Mouse (Mus musculus) midbrain, postnatal 0 days (tissue): Measurements from ENCODE around the gene Bcam. TPM values are rescaled to one million over a fixed set of nuclear protein-coding genes. Genes with fewer than 3 reads are reported as not detected.

Source experiments
- ATAC-seq: fragments of 200-750 bp; cut with Nextera tagmentation; 2 replicates; pipeline ENCODE4 v1.8.0; 2017; ENCODE audit warnings: moderate number of reproducible peaks, mild to moderate bottlenecking, moderate TSS enrichment, moderate library complexity; ENCODE audit not compliant: low FRiP score
- DNase-seq: peaks from one replicate; pipeline ENCODE4 v3.0.0-alpha.2; 2015; ENCODE audit warnings: low spot score
- H3K27ac ChIP-seq: fragments of 300-500 bp; sonication (generic); 2 replicates; pipeline ENCODE4 v1.5.1; 2014; ENCODE audit warnings: low read depth, mild to moderate bottlenecking, low read length, mixed read lengths
- H3K27me3 ChIP-seq: fragments of 300-500 bp; sonication (generic); 2 replicates; pipeline ENCODE4 v1.6.1; 2014; ENCODE audit warnings: low read length, control low read depth, mixed read lengths; ENCODE audit not compliant: insufficient read depth
- H3K36me3 ChIP-seq: fragments of 300-500 bp; sonication (generic); 2 replicates; pipeline ENCODE4 v1.6.1; 2014; ENCODE audit warnings: low read length, control low read depth, mixed read lengths; ENCODE audit not compliant: insufficient read depth
- H3K4me1 ChIP-seq: fragments of 300-500 bp; sonication (generic); 2 replicates; pipeline ENCODE4 v1.6.1; 2014; ENCODE audit warnings: mild to moderate bottlenecking, control low read depth, antibody characterized with exemption, low read length, mixed read lengths; ENCODE audit not compliant: insufficient read depth
- H3K4me2 ChIP-seq: fragments of 300-500 bp; sonication (generic); 2 replicates; pipeline ENCODE4 v1.6.1; 2014; ENCODE audit warnings: low read depth, mild to moderate bottlenecking, low read length, mixed read lengths; ENCODE audit not compliant: poor library complexity, severe bottlenecking
- H3K4me3 ChIP-seq: fragments of 300-500 bp; sonication (generic); 2 replicates; pipeline ENCODE4 v1.5.1; 2014; ENCODE audit warnings: low read depth, mild to moderate bottlenecking, low read length, moderate library complexity
- H3K9ac ChIP-seq: fragments of 300-500 bp; sonication (generic); replicated peaks from 2 replicates; pipeline ENCODE4 v1.6.1; 2014; ENCODE audit warnings: mild to moderate bottlenecking, low read length, moderate library complexity, mixed read lengths; ENCODE audit not compliant: poor library complexity, severe bottlenecking
- H3K9me3 ChIP-seq: fragments of 300-500 bp; sonication (generic); 2 replicates; pipeline ENCODE4 v1.6.1; 2016; ENCODE audit warnings: low read length, control low read depth
- CTCF ChIP-seq: IDR thresholded peaks from 2 replicates; pipeline ENCODE4 v1.5.1; 2016; ENCODE audit warnings: antibody characterized with exemption, mild to moderate bottlenecking
- WGBS: fragments of 180-500 bp; shearing (Covaris S2); extraction: QIAGEN DNeasy Blood & Tissue Kit; methylation state at CpG from one replicate; pipeline ENCODE4 v1.1.7; 2014; 5-methylcytosine and 5-hydroxymethylcytosine counted together
- polyA plus RNA-seq: library from polyadenylated mRNA; unstranded; fragments of >200 nt; fragmentation: Nextera tagmentation; extraction: Ambion mirVana; gene quantifications from 2 replicates; pipeline ENCODE4 v1.2.1, GENCODE M21; 2015
- total RNA-seq: library from RNA; depleted of rRNA; stranded (reverse); fragments of >200 nt; gene quantifications from 2 replicates; pipeline ENCODE4 v1.2.3, GENCODE M21; 2014

The Bcam gene
- total and polyA plus RNA-seq, 2 experiments from 2014 or later = 18.7 to 33.5 TPM

GRCm38 (mm10) chr7:19734178-19734666 lies 36.6 kb downstream of the Bcam start:
- Histone ChIP-seq H3K9ac (no peak overlapping the region), H3K9me3 (no peaks in the 10 kb centered on the region), H3K36me3 (peaks cover 69% of the 10 kb centered on the region), H3K4me3 (no peak overlapping the region), H3K27ac (no peak overlapping the region), H3K27me3 (no peaks in the 10 kb centered on the region), H3K4me1 (no peaks in the 10 kb centered on the region), H3K4me2 (no peak overlapping the region)
- no peak for TF ChIP-seq CTCF
- WGBS = 89% methylated on average over 10 of the region's 10 CpGs
- ATAC-seq = no peak
- DNase-seq = no peak

- H3K4me2 ChIP-seq = no peak overlapping the region
- WGBS = 98% methylated on average over 4 of the region's 4 CpGs
- H3K4me3 ChIP-seq = no peak overlapping the region
- no peaks in the 10 kb centered on the region for H3K4me1 ChIP-seq
- no peaks in the 10 kb centered on the region for H3K27me3 ChIP-seq
- DNase-seq (no peak), ATAC-seq (no peak)
- H3K36me3 ChIP-seq = peaks cover 61% of the 10 kb centered on the region
- no peak overlapping the region for H3K9ac ChIP-seq
- H3K9me3 ChIP-seq = no peaks in the 10 kb centered on the region
- H3K27ac ChIP-seq = no peak overlapping the region
- TF ChIP-seq CTCF = no peak
These were observed 44.3 kb downstream of the Bcam start for GRCm38 (mm10) chr7:19726541-19726940.

- H3K4me2 ChIP-seq = no peak overlapping the region
- no peak overlapping the region for H3K9ac ChIP-seq
- H3K9me3 ChIP-seq = 0 out of 2 replicates have a peak, but pooled peaks cover 3% of the 10 kb centered on the region
- no peak overlapping the region for H3K4me3 ChIP-seq
- no peaks in the 10 kb centered on the region for H3K4me1 ChIP-seq
- no peak for TF ChIP-seq CTCF
- no peak for DNase-seq
- no peak overlapping the region for H3K27ac ChIP-seq
- WGBS = 95% methylated on average over 12 of the region's 12 CpGs
- H3K36me3 ChIP-seq = peaks cover 38% of the 10 kb centered on the region
- H3K27me3 ChIP-seq = no peaks in the 10 kb centered on the region
- ATAC-seq = no peak
These were observed 46.6 kb downstream of the Bcam start for GRCm38 (mm10) chr7:19724167-19724566.

GRCm38 (mm10) chr7:19722754-19723195 lies 48.0 kb downstream of the Bcam start:
- H3K9me3 ChIP-seq = 0 out of 2 replicates have a peak, but pooled peaks cover 3% of the 10 kb centered on the region
- H3K4me3 ChIP-seq = no peak overlapping the region
- H3K9ac ChIP-seq = no peak overlapping the region
- H3K27ac ChIP-seq = no peak overlapping the region
- no peak overlapping the region for H3K4me2 ChIP-seq
- ATAC-seq (no peak), DNase-seq (no peak)
- H3K36me3 ChIP-seq = peaks cover 29% of the 10 kb centered on the region
- WGBS = 86% methylated on average over 6 of the region's 6 CpGs
- H3K4me1 ChIP-seq = no peaks in the 10 kb centered on the region
- no peak for TF ChIP-seq CTCF
- H3K27me3 ChIP-seq = no peaks in the 10 kb centered on the region

GRCm38 (mm10) chr7:19719200-19719599 lies 51.6 kb downstream of the Bcam start:
- Histone ChIP-seq H3K9me3 (0 out of 2 replicates have a peak, but pooled peaks cover 3% of the 10 kb centered on the region), H3K4me3 (no peak overlapping the region), H3K27ac (no peak overlapping the region), H3K36me3 (peaks cover 6% of the 10 kb centered on the region), H3K27me3 (no peaks in the 10 kb centered on the region), H3K4me2 (no peak overlapping the region), H3K4me1 (no peaks in the 10 kb centered on the region; the same call in 1 of the 2 replicates), H3K9ac (no peak overlapping the region)
- no peak for DNase-seq
- TF ChIP-seq CTCF = no peak
- 96% methylated on average over 4 of the region's 4 CpGs for WGBS
- ATAC-seq = no peak

GRCm38 (mm10) chr7:19718297-19718952 lies 52.4 kb downstream of the Bcam start:
- no peak for DNase-seq
- H3K4me3 ChIP-seq = no peak overlapping the region
- TF ChIP-seq CTCF = no peak
- H3K9me3 ChIP-seq = 0 out of 2 replicates have a peak, but pooled peaks cover 3% of the 10 kb centered on the region
- H3K27me3 ChIP-seq = no peaks in the 10 kb centered on the region
- H3K9ac ChIP-seq = no peak overlapping the region
- no peak for ATAC-seq
- H3K4me2 ChIP-seq = no peak overlapping the region
- WGBS = 89% methylated on average over 5 of the region's 5 CpGs
- peaks cover 3% of the 10 kb centered on the region; the same call in 1 of the 2 replicates for H3K36me3 ChIP-seq
- no peak overlapping the region for H3K27ac ChIP-seq
- no peaks in the 10 kb centered on the region; the same call in 1 of the 2 replicates for H3K4me1 ChIP-seq
